Mouse (Mus musculus): ENCODE results near the gene Bco2.

DNA sequence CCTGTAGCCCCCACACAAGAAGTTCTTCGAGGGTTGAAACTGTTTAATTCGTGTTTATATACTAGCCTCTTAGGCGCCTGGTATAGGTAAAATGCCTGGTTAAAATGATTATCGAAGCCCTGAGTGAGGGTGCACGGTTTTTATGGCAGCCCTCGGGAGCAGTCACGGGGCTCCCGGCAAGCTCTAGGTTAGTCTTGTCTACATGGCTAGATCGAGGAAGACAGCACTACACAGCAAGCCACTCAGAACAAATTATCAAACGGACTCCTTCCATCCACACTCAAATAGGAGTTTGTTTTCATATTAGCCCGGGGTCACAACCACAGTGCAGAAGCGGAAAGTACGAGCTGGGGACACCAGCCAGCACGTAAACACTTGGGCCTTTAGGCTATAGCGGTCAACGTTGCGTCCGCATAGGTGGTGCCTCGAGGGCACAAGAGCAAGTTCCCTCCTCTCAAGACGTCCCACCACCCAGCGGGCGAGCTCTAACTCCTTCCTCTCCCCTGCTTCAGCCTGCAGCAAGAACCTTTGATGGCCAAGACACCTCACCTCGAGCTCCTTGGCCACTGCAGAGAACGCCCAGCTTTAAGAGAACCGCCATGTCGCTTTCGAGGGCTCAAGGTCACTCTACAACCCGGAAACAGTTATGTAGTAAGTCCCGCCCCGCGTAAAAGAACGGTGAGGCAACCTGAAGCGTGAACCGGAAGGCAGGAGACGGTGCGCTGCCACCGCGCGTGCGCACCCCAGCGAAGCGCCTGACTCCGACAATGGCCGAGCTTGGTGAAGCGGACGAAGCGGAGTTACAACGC, 48.4 kb upstream of the Bco2 start, which contains the start of the genes Sdhd and Timm8b:
- no peak for TF ChIP-seq ZNF384 (IDR thresholded peaks at IDR 0.05; ENCODE audit: low read depth, low read length)
- no peak for TF ChIP-seq ZC3H11A (IDR thresholded peaks at IDR 0.05; ENCODE audit: borderline replicate concordance, low read depth, low read length)

Measured in ES-E14 (cell line).